Mouse (Mus musculus): ENCODE data around the gene Ubald1.

Gene Ubald1

GRCm38 (mm10) chr16:4880136-4880825, at the start of gene Ubald1:
Ubald1 (minus strand) TSS chr16:4880315.
- peak; percentile 98 for DNase-seq

GRCm38 (mm10) chr16:4928474-4928873, 48.4 kb upstream of the Ubald1 start:
- DNase-seq = no peak

- DNase-seq = no peak
These were observed 47.9 kb upstream of the Ubald1 start for GRCm38 (mm10) chr16:4927967-4928366.

- DNase-seq = no peak
These were observed 43.9 kb upstream of the Ubald1 start for GRCm38 (mm10) chr16:4923996-4924395.

DNA sequence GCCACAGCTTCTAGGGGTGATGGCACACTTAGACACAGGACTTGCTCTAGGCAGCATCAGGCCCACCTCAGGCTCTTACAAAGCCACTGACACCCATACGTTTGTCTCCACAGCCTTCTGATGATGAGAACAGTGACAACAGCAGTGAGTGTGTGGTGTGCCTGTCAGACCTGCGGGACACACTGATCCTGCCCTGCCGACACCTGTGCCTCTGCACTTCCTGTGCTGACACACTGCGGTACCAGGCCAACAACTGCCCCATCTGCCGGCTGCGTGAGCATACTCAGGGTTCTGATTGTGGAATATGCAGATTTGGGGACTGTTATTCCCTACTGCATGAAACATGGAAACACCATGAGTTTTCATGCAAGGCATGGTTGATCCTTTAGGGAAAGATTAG, 42.4 kb upstream of the Ubald1 start:
- no peak for DNase-seq

DNA sequence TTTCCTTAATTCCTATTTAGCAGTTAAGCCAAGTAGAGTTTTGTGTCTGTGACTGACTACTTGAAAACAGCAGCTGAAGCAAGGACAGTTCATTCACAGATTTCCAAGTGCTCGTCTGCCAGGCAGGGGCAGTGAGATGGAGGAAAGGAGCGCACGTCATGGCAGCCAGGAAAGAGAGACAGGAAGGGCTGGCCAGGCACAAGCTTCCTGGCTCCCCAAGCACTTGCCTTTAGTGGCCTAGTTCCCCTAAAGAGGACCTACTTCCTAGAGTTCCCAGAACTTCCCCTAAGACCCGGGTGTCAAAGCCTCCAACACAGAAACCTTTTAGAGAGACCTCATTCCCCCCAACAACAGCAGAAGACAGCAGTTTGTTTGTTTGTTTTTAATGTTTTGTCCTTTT, 40.4 kb upstream of the Ubald1 start:
- no peak for DNase-seq

GRCm38 (mm10) chr16:4916608-4917007, 36.5 kb upstream of the Ubald1 start:
- no peak for DNase-seq

DNA sequence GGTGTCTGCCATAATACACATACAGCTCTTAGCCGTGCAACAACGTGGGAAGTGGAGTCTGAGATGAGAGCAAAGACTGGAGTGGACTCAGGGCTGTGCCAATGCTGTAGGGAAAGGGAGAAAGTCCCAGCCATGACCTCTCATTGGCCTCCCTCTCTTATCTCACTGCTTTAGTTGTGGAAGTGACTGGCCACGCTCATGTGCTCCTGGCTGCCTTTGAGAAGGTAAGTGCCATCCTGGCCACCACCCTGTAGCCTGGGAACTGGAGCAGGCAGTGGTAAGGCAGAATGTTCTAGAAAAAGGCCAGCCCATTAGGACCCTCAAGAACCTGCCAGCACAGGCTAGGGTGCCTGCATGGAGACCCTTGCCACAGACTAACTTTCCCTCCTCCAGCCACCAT, 35.8 kb upstream of the Ubald1 start:
- no peak for DNase-seq

DNA sequence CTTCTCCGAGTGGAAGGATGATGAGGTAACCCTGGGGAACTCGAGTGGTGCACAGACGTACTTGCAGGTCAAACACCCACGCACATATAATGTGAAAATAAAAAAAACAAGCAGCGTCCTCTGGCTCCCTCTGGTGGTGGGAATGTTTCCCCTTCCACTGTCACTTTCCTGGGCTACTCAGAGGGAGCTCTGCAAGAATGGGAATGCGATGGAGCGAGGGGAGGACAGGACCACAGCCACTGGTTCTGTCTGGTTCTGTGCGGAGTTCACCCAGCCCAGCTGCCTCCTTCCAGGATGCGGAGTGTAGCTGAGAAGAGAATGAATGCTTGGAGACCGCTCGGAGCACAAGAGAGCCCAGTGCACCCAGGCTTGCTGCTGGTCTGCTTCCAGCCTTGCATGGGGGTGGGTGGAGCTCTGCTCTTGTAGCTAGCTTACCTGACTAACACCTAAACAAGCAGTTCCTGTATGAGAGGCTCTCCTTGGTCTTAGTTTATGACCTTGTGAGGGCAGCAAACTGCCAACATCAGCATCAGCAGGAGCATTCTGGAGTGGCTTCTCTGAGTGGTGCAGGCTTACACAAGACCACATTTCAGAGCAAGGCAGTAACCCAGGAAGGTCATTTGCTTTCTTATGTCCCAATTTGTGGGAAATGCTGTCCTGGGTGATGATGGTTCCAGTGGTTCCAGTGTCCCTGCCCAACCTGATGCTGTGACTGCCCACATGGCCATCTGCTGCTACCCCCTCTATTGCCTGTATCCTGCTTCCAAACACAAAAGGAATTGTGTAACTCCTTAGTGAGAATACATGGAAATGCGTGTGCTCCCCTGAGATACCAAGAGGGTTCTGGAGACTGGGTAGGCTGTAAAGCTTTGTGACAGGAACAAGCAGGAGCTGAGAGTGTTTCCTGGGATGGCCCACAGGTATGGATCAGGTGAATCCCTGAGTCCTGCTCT, 33.9 kb upstream of the Ubald1 start:
- DNase-seq = peak; percentile 77

- no peak for DNase-seq
These were observed 33.0 kb upstream of the Ubald1 start for GRCm38 (mm10) chr16:4912907-4913782.

- DNase-seq = no peak
These were observed 32.0 kb upstream of the Ubald1 start for GRCm38 (mm10) chr16:4912074-4912648.

- no peak for DNase-seq
These were observed 30.6 kb upstream of the Ubald1 start for GRCm38 (mm10) chr16:4910758-4911157.

GRCm38 (mm10) chr16:4909745-4910144, 29.6 kb upstream of the Ubald1 start:
- no peak for DNase-seq

GRCm38 (mm10) chr16:4907972-4908371, 27.9 kb upstream of the Ubald1 start:
- no peak for DNase-seq

DNA sequence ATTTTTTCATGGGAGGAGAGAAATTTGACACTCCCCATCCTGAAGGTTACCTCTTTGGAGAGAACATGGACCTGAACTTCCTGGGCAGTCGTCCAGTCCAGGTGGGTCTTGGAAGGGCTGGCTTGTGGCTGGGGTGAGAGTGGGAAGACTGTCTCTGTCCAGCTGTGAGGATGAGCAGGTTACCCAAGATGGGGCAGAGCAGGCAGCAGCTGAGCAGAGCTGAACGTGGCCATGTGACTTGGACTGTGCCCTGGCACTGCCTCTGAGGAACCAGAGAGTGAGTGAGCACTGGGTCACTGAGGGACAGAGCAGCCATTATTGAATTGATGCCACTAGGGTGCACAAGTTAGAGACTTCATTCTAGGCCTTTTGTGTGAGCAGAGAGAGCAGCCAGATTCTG, 27.3 kb upstream of the Ubald1 start:
- DNase-seq = no peak

DNA sequence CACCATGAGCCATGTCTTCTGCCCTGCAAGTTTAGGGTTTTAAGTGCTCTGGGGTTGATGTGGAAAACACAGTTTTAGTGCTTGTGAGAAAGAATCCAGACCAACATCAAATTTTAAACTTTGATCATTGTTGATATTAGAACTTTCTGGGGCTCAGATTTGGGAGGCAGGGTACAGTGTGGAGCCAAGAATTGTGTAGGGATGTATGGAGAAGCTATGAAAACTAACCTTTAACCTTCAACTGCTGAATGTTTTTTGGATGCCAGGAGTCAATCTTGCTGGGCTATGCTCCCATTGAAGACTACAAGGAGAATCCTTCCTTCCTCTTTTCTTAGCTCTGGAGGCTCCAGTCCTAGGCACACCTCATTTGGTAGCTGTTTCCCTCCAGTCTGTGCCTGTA, 26.4 kb upstream of the Ubald1 start:
- DNase-seq = no peak

GRCm38 (mm10) chr16:4905591-4905990, 25.5 kb upstream of the Ubald1 start:
- no peak for DNase-seq

DNA sequence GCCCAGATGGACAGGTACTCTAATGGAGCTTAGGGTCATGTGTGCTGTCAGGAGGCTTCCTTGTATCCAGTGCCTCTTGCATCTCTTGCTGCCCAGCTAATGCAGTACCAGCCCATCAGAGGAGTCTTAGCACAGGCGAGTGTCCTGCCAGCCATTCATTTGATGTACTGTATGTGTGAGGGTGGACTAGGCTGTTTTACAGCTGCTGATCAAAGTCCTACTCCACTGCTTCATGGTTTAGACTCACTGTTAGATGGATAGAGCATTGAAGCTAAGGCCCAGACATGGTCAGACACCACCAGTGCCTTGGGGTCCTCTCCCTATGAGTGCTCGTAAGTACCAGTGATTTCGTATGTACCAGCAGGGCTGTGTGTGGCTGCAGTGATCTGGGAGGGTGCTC, 24.8 kb upstream of the Ubald1 start:
- no peak for DNase-seq

GRCm38 (mm10) chr16:4903491-4904102, 23.5 kb upstream of the Ubald1 start:
- DNase-seq = no peak

DNA sequence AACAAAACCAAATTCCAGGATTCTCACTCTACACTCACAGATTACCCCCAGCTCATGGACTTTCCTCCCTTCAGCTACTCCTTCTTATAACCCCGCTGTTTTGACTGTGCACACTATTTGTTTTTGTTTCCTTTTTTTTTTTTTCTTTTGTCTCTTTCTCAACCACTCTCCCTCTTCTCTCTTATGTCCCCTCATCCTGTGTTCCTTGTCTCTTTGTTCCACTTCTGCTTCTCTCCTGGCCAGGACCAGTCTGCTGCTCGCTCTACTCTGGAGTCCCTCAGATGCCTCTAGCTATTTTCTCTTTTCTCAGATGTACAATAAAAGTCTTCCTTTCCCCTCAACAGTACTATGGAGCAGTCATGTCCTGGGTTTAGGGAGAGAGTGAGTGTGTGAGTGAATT, 22.3 kb upstream of the Ubald1 start:
- no peak for DNase-seq

- no peak for DNase-seq
These were observed 21.1 kb upstream of the Ubald1 start for GRCm38 (mm10) chr16:4901167-4901566.

DNA sequence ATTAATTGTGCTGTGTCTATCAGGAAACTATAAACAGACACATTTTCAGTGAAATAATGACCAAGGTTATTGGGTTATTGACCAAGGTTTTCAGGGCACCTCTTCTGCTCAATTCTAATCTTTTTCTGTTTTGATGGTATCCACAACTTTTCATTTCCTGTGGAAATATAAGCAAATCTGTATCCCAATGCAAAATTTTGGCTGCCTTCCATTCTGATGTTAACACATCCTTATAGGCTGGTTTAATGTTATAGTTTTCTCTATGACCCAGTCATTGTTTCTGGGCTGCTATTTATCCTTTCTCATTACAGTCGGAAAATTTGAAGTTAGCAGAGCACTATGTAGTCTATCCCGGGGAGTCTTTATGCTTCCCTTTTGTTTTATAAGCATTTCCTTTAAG, 19.6 kb upstream of the Ubald1 start:
- DNase-seq = no peak
